Mouse (Mus musculus): Measurements from ENCODE around the gene Fam169b. TPM values are rescaled to one million over a fixed set of nuclear protein-coding genes. Genes with fewer than 3 reads are reported as not detected.

The Fam169b gene
- polyA plus RNA-seq, 1 experiment from 2014 or later = 0.26 TPM

- Histone ChIP-seq H3K9ac (ENCODE audit: low read depth, low read length) (no peak overlapping the region), H3K4me3 (ENCODE audit: low read depth, low read length) (no peak overlapping the region), H3K27me3 (replicated peaks; ENCODE audit: control insufficient read depth, insufficient read depth, low read length) (no peaks in the 10 kb centered on the region), H3K4me2 (no peak overlapping the region), H3K27ac (ENCODE audit: low read depth, low read length) (no peak overlapping the region), H3K9me3 (ENCODE audit: control insufficient read depth, low read length) (no peaks in the 10 kb centered on the region), H3K4me1 (replicated peaks; ENCODE audit: control insufficient read depth, insufficient read depth, low read length) (no peaks in the 10 kb centered on the region), H3K36me3 (ENCODE audit: control insufficient read depth, insufficient read depth, low read length) (no peaks in the 10 kb centered on the region)
- 84% methylated on average over 9 of the region's 9 CpGs for WGBS
- ATAC-seq (replicated peaks; ENCODE audit: low FRiP score) = no peak
- no peak for DNase-seq (ENCODE audit: low spot score)
Measured at GRCm38 (mm10) chr7:68329000-68329399, 55.4 kb downstream of the Fam169b start.

- Histone ChIP-seq H3K9ac (ENCODE audit: low read depth, low read length) (no peak overlapping the region), H3K36me3 (ENCODE audit: control insufficient read depth, insufficient read depth, low read length) (no peaks in the 10 kb centered on the region), H3K4me2 (no peak overlapping the region), H3K27me3 (replicated peaks; ENCODE audit: control insufficient read depth, insufficient read depth, low read length) (no peaks in the 10 kb centered on the region), H3K9me3 (ENCODE audit: control insufficient read depth, low read length) (no peaks in the 10 kb centered on the region), H3K27ac (ENCODE audit: low read depth, low read length) (no peak overlapping the region), H3K4me1 (replicated peaks; ENCODE audit: control insufficient read depth, insufficient read depth, low read length) (no peaks in the 10 kb centered on the region), H3K4me3 (ENCODE audit: low read depth, low read length) (no peak overlapping the region)
- WGBS = 85% methylated on average over 6 of the region's 6 CpGs
- DNase-seq (ENCODE audit: low spot score) (no peak), ATAC-seq (replicated peaks; ENCODE audit: low FRiP score) (no peak)
Measured at GRCm38 (mm10) chr7:68332799-68333198, 59.2 kb downstream of the Fam169b start.

DNA sequence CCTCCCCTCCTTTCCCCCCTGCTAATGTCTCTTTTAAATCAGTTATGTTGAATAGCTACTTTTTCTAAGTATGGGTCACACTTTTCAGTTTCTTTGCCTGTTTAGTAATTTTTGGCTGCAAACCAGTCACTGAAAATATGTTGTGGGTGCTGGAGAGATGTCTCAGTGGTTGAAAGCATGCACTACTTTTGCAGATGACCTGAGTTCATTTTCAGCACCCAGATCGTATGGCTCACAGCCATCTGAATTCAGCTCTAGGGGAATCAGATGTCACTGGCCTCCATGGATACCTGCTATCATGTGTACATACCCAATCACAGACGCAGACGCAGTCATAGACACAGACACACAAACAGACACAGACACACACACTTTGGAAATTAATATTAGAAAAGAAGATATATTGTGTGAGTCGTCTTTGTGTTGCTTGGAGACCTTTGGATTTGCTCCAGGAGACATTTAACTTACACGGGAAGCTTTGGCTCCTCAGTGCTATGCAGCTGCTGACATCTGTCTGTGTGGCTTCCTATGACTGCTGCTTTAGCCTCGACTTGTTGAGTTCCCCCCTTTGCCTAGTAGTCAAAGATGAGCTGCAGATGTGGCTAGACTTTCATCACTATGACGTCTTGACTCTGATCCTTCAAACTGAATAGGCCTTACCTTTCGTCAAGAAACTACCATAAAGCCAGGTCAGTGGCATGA is 63.6 kb downstream of the Fam169b start:
- no peaks in the 10 kb centered on the region for H3K27me3 ChIP-seq (replicated peaks; ENCODE audit: control insufficient read depth, insufficient read depth, low read length)
- H3K9ac ChIP-seq (ENCODE audit: low read depth, low read length) = no peak overlapping the region
- no peak overlapping the region for H3K27ac ChIP-seq (ENCODE audit: low read depth, low read length)
- DNase-seq (ENCODE audit: low spot score) (no peak), ATAC-seq (replicated peaks; ENCODE audit: low FRiP score) (no peak)
- no peaks in the 10 kb centered on the region for H3K9me3 ChIP-seq (ENCODE audit: control insufficient read depth, low read length)
- H3K36me3 ChIP-seq (ENCODE audit: control insufficient read depth, insufficient read depth, low read length) = no peaks in the 10 kb centered on the region
- 80% methylated on average over 8 of the region's 8 CpGs for WGBS
- no peak overlapping the region for H3K4me3 ChIP-seq (ENCODE audit: low read depth, low read length)
- no peak overlapping the region for H3K4me2 ChIP-seq
- H3K4me1 ChIP-seq (replicated peaks; ENCODE audit: control insufficient read depth, insufficient read depth, low read length) = no peaks in the 10 kb centered on the region

DNA sequence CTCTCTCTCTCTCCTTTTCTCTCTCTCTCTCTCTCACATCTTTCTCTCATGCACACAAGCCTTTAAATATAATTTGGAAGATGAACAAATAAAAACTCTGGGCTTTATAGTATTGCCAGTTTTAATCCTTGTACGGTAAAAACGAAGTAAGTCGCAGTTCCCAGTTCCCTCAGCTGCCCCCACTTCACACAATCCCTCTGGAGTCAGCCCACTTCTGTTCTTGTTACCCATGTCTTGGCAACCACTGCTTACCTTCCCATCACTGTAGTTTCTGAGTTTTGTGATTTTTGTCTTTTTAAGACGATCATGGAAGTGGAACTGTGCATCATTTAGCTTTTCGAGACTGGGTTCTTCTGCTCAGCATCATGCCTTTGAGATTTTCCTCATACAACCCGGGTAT is 65.0 kb downstream of the Fam169b start:
- Histone ChIP-seq H3K4me2 (no peak overlapping the region), H3K9ac (ENCODE audit: low read depth, low read length) (no peak overlapping the region), H3K27ac (ENCODE audit: low read depth, low read length) (no peak overlapping the region), H3K27me3 (replicated peaks; ENCODE audit: control insufficient read depth, insufficient read depth, low read length) (no peaks in the 10 kb centered on the region), H3K4me1 (replicated peaks; ENCODE audit: control insufficient read depth, insufficient read depth, low read length) (no peaks in the 10 kb centered on the region), H3K9me3 (ENCODE audit: control insufficient read depth, low read length) (no peaks in the 10 kb centered on the region), H3K36me3 (ENCODE audit: control insufficient read depth, insufficient read depth, low read length) (no peaks in the 10 kb centered on the region), H3K4me3 (ENCODE audit: low read depth, low read length) (no peak overlapping the region)
- ATAC-seq (replicated peaks; ENCODE audit: low FRiP score) (no peak), DNase-seq (ENCODE audit: low spot score) (no peak)
- 88% methylated on average over 6 of the region's 6 CpGs for WGBS

GRCm38 (mm10) chr7:68344561-68344960 is 70.9 kb downstream of the Fam169b start:
- Histone ChIP-seq H3K9me3 (ENCODE audit: control insufficient read depth, low read length) (no peaks in the 10 kb centered on the region), H3K4me1 (replicated peaks; ENCODE audit: control insufficient read depth, insufficient read depth, low read length) (no peaks in the 10 kb centered on the region), H3K4me2 (no peak overlapping the region), H3K27me3 (replicated peaks; ENCODE audit: control insufficient read depth, insufficient read depth, low read length) (no peaks in the 10 kb centered on the region), H3K9ac (ENCODE audit: low read depth, low read length) (no peak overlapping the region), H3K36me3 (ENCODE audit: control insufficient read depth, insufficient read depth, low read length) (no peaks in the 10 kb centered on the region), H3K4me3 (ENCODE audit: low read depth, low read length) (no peak overlapping the region), H3K27ac (ENCODE audit: low read depth, low read length) (no peak overlapping the region)
- 56% methylated on average over 5 of the region's 5 CpGs for WGBS
- ATAC-seq (replicated peaks; ENCODE audit: low FRiP score) = no peak
- DNase-seq (ENCODE audit: low spot score) = no peak

DNA sequence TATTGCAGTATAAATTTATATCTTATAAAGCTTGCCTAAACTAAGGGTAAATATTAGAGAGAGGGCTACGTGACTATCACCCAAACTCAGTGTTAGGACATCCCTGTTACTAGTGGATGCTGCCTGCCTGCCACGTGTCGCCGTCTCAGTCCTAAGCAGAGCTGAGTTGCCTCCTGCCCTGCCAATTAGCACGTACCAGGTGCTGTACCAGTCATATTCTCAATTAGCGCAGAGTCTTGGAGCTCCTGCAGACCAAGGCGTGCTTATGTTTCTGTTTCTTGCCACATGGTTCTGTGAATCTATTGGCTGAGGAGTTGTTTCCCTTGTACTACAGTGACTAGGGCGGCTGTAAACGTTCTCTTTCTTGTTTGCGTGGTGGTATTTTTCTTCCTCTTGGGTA is 72.3 kb downstream of the Fam169b start:
- no peaks in the 10 kb centered on the region for H3K4me1 ChIP-seq (replicated peaks; ENCODE audit: control insufficient read depth, insufficient read depth, low read length)
- 87% methylated on average over 10 of the region's 10 CpGs for WGBS
- H3K9me3 ChIP-seq (ENCODE audit: control insufficient read depth, low read length) = no peaks in the 10 kb centered on the region
- no peaks in the 10 kb centered on the region for H3K27me3 ChIP-seq (replicated peaks; ENCODE audit: control insufficient read depth, insufficient read depth, low read length)
- H3K9ac ChIP-seq (ENCODE audit: low read depth, low read length) = no peak overlapping the region
- no peak overlapping the region for H3K4me3 ChIP-seq (ENCODE audit: low read depth, low read length)
- DNase-seq (ENCODE audit: low spot score) = no peak
- H3K4me2 ChIP-seq = no peak overlapping the region
- no peak overlapping the region for H3K27ac ChIP-seq (ENCODE audit: low read depth, low read length)
- H3K36me3 ChIP-seq (ENCODE audit: control insufficient read depth, insufficient read depth, low read length) = no peaks in the 10 kb centered on the region
- ATAC-seq (replicated peaks; ENCODE audit: low FRiP score) = no peak

DNA sequence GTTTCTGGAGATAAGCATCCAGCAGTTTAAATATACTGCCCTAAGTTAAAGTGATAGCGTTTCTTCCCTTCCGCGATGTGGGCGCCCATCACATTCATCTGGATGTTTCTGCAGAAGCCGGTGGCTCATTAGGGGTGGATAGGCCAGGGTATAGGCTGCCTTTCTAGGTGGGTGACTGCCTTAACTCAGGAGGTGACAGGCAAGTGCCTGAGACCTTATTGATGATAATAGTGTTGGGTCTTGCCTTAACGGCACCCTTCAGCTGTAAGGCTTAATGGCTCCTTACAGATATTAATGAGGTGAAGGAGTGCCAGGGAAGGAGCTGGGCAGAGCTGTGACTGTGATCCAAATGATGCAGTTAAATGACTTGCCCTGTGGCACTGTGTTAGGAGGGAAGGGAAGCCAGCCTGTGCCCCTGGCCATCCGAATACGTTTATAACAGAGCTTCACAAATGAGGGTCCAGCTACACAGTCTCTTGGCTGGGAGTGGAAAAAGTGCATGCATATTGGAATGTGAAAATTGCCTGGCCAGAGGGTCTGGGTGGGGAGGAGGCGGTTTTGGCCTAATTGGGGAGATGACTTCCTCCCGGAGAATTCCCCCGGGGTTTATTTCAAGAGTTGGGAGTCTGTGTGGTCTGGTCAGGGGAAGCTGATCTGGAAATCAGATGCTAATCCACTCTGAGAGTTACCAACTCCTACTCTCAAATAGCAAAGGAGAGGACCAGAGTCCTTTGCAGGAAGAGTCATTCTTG is 81.9 kb downstream of the Fam169b start:
- H3K4me2 ChIP-seq = no peak overlapping the region
- ATAC-seq (replicated peaks; ENCODE audit: low FRiP score) (no peak), DNase-seq (ENCODE audit: low spot score) (no peak)
- no peaks in the 10 kb centered on the region for H3K9me3 ChIP-seq (ENCODE audit: control insufficient read depth, low read length)
- no peaks in the 10 kb centered on the region for H3K36me3 ChIP-seq (ENCODE audit: control insufficient read depth, insufficient read depth, low read length)
- H3K27ac ChIP-seq (ENCODE audit: low read depth, low read length) = no peak overlapping the region
- no peak overlapping the region for H3K9ac ChIP-seq (ENCODE audit: low read depth, low read length)
- H3K4me1 ChIP-seq (replicated peaks; ENCODE audit: control insufficient read depth, insufficient read depth, low read length) = no peaks in the 10 kb centered on the region
- no peaks in the 10 kb centered on the region for H3K27me3 ChIP-seq (replicated peaks; ENCODE audit: control insufficient read depth, insufficient read depth, low read length)
- 73% methylated on average over 11 of the region's 11 CpGs for WGBS
- no peak overlapping the region for H3K4me3 ChIP-seq (ENCODE audit: low read depth, low read length)

DNA sequence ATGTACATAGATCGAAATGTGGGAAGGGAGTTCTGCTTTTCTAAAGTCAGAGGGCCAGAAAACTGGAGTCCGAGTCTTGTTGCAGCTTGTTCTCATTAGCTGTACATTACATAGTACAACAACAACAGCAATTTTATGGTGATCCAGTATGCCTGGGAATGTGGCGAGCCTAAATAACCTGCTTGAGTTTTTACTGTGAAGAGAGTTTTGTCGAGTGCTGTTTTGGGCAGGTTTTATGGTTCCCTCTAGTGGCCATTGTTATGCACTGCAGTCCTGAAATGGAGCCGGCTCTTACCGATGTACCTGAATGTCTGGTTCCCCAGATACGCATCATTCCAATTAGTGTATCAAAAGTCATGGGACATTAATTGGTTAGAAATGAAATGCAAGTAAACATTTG is 83.8 kb downstream of the Fam169b start:
- Histone ChIP-seq H3K4me1 (replicated peaks; ENCODE audit: control insufficient read depth, insufficient read depth, low read length) (no peaks in the 10 kb centered on the region), H3K27me3 (replicated peaks; ENCODE audit: control insufficient read depth, insufficient read depth, low read length) (no peaks in the 10 kb centered on the region), H3K9me3 (ENCODE audit: control insufficient read depth, low read length) (no peaks in the 10 kb centered on the region), H3K4me2 (no peak overlapping the region), H3K27ac (ENCODE audit: low read depth, low read length) (no peak overlapping the region), H3K36me3 (ENCODE audit: control insufficient read depth, insufficient read depth, low read length) (no peaks in the 10 kb centered on the region), H3K4me3 (ENCODE audit: low read depth, low read length) (no peak overlapping the region), H3K9ac (ENCODE audit: low read depth, low read length) (no peak overlapping the region)
- DNase-seq (ENCODE audit: low spot score) = no peak
- no peak for ATAC-seq (replicated peaks; ENCODE audit: low FRiP score)
- 25% methylated on average over 7 of the region's 7 CpGs for WGBS

DNA sequence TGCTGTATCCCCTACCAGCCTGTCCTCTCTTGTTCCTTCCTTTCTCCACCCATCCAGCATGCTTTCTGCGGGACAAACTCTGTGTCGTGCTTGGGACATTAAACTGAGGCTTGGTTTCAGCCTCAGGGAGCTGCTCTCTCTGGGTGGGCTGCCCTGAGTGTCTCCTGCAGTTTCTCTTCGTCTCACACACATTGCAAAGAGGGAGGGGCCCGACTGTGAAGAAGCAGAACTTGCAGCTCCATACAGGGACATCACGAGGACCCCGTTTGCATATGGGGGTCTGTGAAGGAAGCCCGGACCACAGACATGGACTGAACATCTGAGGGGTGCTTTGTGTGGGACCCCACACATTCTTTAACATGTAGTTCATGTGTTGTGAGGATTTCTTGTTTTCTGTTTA is 89.0 kb downstream of the Fam169b start:
- no peak for ATAC-seq (replicated peaks; ENCODE audit: low FRiP score)
- H3K27me3 ChIP-seq (replicated peaks; ENCODE audit: control insufficient read depth, insufficient read depth, low read length) = no peaks in the 10 kb centered on the region
- H3K4me1 ChIP-seq (replicated peaks; ENCODE audit: control insufficient read depth, insufficient read depth, low read length) = no peaks in the 10 kb centered on the region
- no peak overlapping the region for H3K4me2 ChIP-seq
- no peaks in the 10 kb centered on the region for H3K9me3 ChIP-seq (ENCODE audit: control insufficient read depth, low read length)
- 75% methylated on average over 7 of the region's 7 CpGs for WGBS
- DNase-seq (ENCODE audit: low spot score) = no peak
- H3K36me3 ChIP-seq (ENCODE audit: control insufficient read depth, insufficient read depth, low read length) = no peaks in the 10 kb centered on the region
- H3K9ac ChIP-seq (ENCODE audit: low read depth, low read length) = no peak overlapping the region
- no peak overlapping the region for H3K27ac ChIP-seq (ENCODE audit: low read depth, low read length)
- no peak overlapping the region for H3K4me3 ChIP-seq (ENCODE audit: low read depth, low read length)
